Mouse (Mus musculus) regulatory T cell (primary cell): Measurements from ENCODE around the gene Sbno1.

ENCODE experiments used
- in situ Hi-C: fragments of 300-600 bp; cut with MboI, MseI; formaldehyde crosslinking; loops from one replicate; pipeline ENCODE4 v1.15.1; 2025; ENCODE audit warnings: high pct_unique_total_duplicates

The Sbno1 gene

GRCm38 (mm10) chr5:124444661-124445561 lies 19.1 kb upstream of the Sbno1 start:
- in situ Hi-C loops: no loop called here

- in situ Hi-C loops: no loop called here
These were observed 18.4 kb upstream of the Sbno1 start for GRCm38 (mm10) chr5:124444208-124444607.

GRCm38 (mm10) chr5:124442628-124443027 lies 16.8 kb upstream of the Sbno1 start:
- in situ Hi-C loops: no loop called here

- in situ Hi-C loops: no loop called here
These were observed 14.4 kb upstream of the Sbno1 start for GRCm38 (mm10) chr5:124440094-124440701.

- in situ Hi-C loops: loop anchor here (5.0 to 10.0 kb wide), 3 partner anchors 33 to 1045 kb away; partner anchors contain the start of genes Mlxip and Rilpl1
These were observed 13.8 kb upstream of the Sbno1 start, which contains the start of gene Kmt5a for GRCm38 (mm10) chr5:124439447-124440093. TSS of gene Kmt5a (plus strand) at chr5:124439930.

GRCm38 (mm10) chr5:124438746-124439145 lies 12.9 kb upstream of the Sbno1 start:
- in situ Hi-C loops: loop anchor here (5.0 to 10.0 kb wide), 3 partner anchors 34 to 1044 kb away; partner anchors contain the start of genes Mlxip and Rilpl1

GRCm38 (mm10) chr5:124438229-124438628 lies 12.4 kb upstream of the Sbno1 start:
- in situ Hi-C loops: loop anchor here (5.0 to 10.0 kb wide), 3 partner anchors 34 to 1043 kb away; partner anchors contain the start of genes Mlxip and Rilpl1

GRCm38 (mm10) chr5:124433048-124433447 lies 7.2 kb upstream of the Sbno1 start:
- in situ Hi-C loops: loop anchor here (10.0 kb wide), 1 partner anchor 1038 kb away; the partner anchor contains the start of gene Mlxip

GRCm38 (mm10) chr5:124432398-124433012 lies 6.7 kb upstream of the Sbno1 start:
- in situ Hi-C loops: loop anchor here (10.0 kb wide), 1 partner anchor 1038 kb away; the partner anchor contains the start of gene Mlxip

GRCm38 (mm10) chr5:124426475-124427071 lies 772 bp upstream of the Sbno1 start:
- in situ Hi-C loops: no loop called here

GRCm38 (mm10) chr5:124424723-124425411 lies 934 bp downstream of the Sbno1 start:
- in situ Hi-C loops: no loop called here

GRCm38 (mm10) chr5:124424200-124424722 lies 1.5 kb downstream of the Sbno1 start:
- in situ Hi-C loops: no loop called here

GRCm38 (mm10) chr5:124421786-124422185 lies 4.0 kb downstream of the Sbno1 start:
- in situ Hi-C loops: no loop called here

GRCm38 (mm10) chr5:124418903-124419302 lies 6.9 kb downstream of the Sbno1 start:
- in situ Hi-C loops: no loop called here

- in situ Hi-C loops: no loop called here
These were observed 13.6 kb downstream of the Sbno1 start for GRCm38 (mm10) chr5:124412163-124412562.

GRCm38 (mm10) chr5:124410808-124411207 lies 15.0 kb downstream of the Sbno1 start:
- in situ Hi-C loops: no loop called here

- in situ Hi-C loops: loop anchor here (25.0 kb wide), 1 partner anchor 1931 kb away; no protein-coding TSS in a partner anchor
These were observed 32.1 kb downstream of the Sbno1 start for GRCm38 (mm10) chr5:124393726-124394125.

GRCm38 (mm10) chr5:124392412-124392811 lies 33.4 kb downstream of the Sbno1 start:
- in situ Hi-C loops: loop anchor here (25.0 kb wide), 1 partner anchor 1930 kb away; no protein-coding TSS in a partner anchor

- in situ Hi-C loops: loop anchor here (5.0 to 25.0 kb wide), 2 partner anchors 324 to 1926 kb away; no protein-coding TSS in a partner anchor
These were observed 37.9 kb downstream of the Sbno1 start for GRCm38 (mm10) chr5:124387932-124388331.

GRCm38 (mm10) chr5:124380121-124380520 lies 45.7 kb downstream of the Sbno1 start:
- in situ Hi-C loops: loop anchor here (25.0 kb wide), 1 partner anchor 1918 kb away; no protein-coding TSS in a partner anchor
